Mouse (Mus musculus) skeletal muscle tissue, adult 2 months (tissue): Measurements from ENCODE around the gene Cdk6.

Experiments
- DNase-seq: peaks from one replicate; pipeline ENCODE4 v3.0.0-alpha.2; 2012; ENCODE audit warnings: low read depth, low spot score

Cdk6 gene

DNA sequence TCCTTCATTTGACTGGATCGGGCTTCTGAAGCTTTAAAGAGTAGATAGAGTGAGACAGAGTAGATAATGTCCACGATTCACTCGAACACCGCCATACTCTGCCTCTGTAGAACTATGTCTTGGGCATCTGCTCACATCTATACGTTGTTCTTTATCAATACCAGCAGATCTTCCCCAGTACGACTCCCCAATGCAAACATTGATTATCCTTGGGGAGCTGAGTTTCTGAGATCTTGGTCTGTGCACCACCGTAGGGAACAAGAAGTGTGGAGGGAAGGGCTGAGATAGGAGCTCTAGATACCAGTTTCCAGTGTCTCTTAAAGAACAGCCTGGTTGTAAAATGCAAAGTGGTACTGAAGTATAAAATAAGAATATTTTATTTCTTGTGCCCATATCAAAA lies 141.2 kb downstream of the Cdk6 start:
- DNase-seq, result no peak

GRCm38 (mm10) chr5:3483054-3483722 lies 141.9 kb downstream of the Cdk6 start:
- DNase-seq, result no peak

GRCm38 (mm10) chr5:3486579-3487282 lies 145.4 kb downstream of the Cdk6 start:
- DNase-seq, result no peak

DNA sequence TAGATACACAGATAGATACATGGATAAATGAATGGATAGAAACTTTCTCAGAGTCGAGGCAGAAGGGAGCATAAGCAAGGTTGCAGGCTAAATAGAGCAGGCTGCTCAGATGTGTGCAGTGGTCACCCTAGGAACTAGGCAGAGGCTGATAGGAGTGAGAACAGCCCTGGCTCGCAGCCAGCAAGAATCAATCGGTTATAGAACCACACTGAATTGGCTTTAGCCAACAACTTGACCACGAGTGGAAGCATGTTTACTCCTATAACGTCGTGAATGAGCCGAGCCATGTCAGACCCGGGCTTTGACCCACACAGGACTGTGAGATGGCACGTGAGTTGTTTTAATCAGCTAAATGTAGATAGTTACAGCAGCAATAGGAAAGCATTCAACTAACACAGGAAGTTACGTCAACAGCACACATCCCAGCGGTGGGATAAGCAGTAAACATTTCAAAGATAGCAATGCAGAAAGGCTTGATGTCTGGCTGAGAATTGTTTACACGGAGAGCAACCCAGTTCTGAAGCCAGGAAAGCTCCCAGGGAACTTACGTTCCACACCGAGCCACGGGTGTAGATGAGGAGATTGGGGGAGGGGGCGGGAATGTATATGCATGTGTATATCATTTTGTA lies 147.0 kb downstream of the Cdk6 start:
- no peak for DNase-seq

- DNase-seq, result no peak
These were observed 149.1 kb downstream of the Cdk6 start for GRCm38 (mm10) chr5:3490358-3490757.

GRCm38 (mm10) chr5:3491084-3491483 lies 149.8 kb downstream of the Cdk6 start:
- peak; percentile 49 for DNase-seq

- DNase-seq, result no peak
These were observed 150.6 kb downstream of the Cdk6 start for GRCm38 (mm10) chr5:3491883-3492282.

DNA sequence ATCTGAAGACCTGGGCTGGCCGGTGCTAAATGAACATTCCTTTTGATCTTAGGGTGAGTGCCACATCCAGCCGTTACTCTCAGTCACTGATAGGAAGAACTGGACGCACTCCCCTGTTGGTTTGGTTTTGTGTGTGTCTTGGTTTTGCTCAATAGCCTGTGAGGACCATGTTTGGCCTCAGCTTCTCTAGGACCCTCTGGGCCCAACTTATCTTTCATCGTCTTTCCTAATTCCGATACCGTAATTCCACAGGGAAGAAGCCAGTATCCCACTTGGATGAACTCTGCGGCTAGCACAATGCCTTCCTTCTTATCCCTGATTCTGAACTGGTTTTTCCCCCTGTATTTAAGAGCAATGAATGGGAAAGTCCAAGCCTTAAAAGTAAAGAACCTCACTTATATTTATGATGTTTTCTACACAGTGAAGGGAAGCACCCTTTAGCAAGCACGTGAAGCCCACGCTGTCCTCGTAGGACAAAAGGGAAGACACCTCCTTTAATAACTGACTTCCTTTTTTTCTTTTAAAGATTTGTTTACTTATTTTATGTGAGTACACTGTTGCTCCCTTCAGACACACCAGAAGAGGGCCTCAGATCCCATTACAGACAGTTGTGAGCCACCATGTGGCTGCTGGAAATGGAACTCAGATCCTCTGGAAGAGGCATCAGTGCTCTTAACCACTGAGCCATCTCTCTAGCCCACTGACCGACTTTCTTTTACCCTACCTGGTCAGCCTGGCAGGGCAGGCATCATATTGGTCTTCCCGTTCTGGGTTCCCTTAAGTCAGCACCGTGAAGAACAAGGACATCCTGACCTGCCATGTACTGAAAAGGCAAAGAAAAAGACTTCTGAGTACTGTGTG lies 151.7 kb downstream of the Cdk6 start:
- DNase-seq, result no peak

GRCm38 (mm10) chr5:3493968-3494367 lies 152.7 kb downstream of the Cdk6 start:
- DNase-seq, result no peak

GRCm38 (mm10) chr5:3494452-3495187 lies 153.3 kb downstream of the Cdk6 start:
- no peak for DNase-seq

DNA sequence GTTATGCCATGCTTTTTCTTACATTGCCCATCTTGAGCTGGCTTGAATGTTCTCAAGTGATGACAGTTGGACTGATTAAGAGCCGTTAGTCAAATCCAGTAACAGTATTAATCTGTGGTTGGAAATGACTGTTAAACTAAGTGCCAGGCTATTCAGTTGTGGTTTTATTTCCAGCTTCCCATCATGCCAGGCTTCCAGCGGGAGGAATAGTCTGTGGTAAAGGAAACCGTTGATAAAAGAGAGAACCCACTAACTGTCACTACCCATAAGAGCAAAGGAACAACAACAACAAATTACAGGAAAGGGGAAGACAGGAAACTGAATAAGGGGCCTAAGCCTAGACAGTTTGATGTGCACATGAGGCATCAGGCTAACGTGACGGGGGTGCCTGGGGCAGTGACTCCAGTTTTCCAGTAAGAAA lies 156.2 kb downstream of the Cdk6 start:
- DNase-seq, result no peak

- DNase-seq, result no peak
These were observed 159.0 kb downstream of the Cdk6 start for GRCm38 (mm10) chr5:3500298-3500697.

GRCm38 (mm10) chr5:3500957-3501563 lies 159.8 kb downstream of the Cdk6 start:
- DNase-seq, result no peak

- peak; percentile 15 for DNase-seq
These were observed 160.3 kb downstream of the Cdk6 start for GRCm38 (mm10) chr5:3501564-3502001.

DNA sequence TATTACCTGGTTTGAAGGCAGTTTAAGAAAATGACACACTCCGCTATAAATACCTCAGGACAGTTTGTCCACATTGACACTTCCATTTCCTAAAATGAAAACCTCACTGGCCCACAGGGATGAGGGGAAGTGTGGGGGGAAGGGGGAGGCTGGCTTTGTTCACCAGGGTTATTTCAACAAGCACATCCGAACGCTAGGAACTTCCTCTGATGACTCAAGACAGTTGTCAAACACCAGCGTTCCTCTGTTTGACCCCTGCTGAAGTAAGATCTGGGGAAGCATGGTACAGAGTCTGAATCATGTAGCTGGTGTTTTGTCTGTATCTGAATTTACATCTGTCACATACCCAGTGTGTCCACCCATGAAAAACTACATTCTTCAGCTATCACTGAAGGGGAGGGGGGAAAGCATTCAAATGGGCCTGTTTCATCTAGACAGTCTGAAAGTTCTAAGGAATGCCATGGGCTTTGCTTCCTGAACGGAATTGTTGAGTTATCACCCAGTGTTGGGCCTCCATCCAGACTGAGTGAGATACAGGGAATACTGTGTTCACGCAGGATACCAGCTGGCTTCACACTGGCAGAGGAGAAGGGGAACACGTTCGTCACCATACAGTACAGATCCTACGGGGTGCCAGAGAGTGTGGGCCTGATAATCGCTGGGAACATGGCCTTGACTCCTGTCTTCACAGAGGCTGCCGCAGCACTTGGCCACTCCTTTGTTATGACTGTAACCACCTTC lies 161.5 kb downstream of the Cdk6 start:
- peak; percentile 39 for DNase-seq

DNA sequence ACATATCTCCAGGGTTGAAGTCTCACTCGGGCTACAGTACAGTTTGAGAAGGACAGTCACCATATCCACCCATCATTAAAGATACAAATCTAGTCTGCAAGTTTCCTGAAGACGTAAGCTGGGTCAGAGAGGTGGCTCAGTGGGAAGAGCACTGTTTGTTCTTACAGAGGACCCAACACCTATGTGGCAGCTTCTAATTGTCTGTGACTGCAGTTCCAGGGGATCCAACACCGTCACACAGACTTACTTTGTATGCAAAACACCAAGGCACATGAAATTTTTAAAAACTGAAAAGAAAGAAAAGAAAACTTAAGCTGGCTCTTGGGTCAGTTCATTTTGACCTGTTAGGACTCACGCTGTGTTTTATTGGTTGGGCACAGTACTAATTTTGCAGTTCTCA lies 162.1 kb downstream of the Cdk6 start:
- DNase-seq, result no peak

DNA sequence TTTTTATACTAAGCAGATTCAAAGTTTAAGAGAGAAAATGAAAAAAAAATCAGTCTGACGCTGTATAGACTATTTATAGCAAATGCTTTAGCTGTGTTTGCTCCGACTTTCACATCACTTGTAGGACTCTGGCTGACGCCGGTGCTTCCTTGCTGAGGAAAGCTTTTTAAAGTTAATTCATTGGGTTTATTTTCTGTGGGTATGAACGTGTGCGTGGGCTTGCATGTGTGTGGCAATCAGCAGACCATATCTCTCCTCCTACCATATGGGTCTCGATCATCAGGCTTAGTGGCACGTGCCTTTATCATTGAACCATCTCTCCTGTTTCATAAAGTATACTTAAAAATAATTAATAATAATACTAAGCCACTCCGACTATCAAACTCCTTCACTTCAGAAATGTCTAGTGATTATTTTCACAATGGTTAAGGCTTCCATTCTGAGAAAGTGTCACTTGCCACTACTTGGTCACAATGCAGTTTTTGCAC lies 162.6 kb downstream of the Cdk6 start:
- no peak for DNase-seq

GRCm38 (mm10) chr5:3504453-3504852 lies 163.2 kb downstream of the Cdk6 start:
- no peak for DNase-seq

DNA sequence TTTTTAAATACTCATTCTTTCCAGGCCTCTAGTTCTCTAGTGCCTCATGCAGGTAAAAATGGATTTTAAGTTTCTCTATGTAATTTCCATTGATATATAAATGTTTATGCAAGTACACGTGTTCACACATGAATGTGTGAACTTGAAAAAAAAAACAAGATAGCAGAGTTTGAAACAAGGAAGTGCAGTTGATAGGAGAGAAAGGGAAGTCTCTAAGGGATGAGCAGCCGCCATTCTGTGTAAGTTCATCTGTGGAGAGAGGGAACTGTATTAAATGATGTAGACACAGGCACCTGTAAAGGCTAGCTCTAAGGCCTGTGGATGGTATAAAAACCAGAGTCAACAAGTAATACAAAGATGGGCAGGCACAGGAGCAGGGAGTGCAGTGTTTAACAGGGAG lies 164.3 kb downstream of the Cdk6 start:
- no peak for DNase-seq
